Mouse (Mus musculus): ENCODE measurements at regions not wholly inside any gene's neighbourhood (a gene's known extent, or its start where the extent isn't known, plus 50 kb on each side); places are given as distances from the start of the nearest gene placed in this dataset.

DNA sequence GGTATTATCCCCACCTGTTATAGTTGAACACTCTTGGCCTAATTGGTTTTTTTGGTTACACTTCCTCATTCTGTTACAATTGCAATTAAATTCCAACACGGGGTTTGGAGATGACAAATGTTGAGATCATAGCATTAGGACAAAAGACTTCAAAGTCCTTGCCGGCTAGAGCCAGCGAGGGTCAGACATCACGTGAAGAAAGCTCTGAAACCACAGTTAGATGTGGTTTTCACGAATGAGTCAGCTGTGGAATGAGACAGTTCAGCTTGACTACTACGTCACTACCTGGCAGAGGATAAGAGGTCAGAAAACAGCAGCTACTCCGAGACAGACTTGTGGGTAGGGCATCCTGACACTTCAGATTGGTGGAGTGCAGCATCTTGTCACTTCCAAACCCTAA is 55.5 kb upstream of the Trio start:
- DNase-seq (ENCODE audit: low spot score in 2 of 2): no peak

DNA sequence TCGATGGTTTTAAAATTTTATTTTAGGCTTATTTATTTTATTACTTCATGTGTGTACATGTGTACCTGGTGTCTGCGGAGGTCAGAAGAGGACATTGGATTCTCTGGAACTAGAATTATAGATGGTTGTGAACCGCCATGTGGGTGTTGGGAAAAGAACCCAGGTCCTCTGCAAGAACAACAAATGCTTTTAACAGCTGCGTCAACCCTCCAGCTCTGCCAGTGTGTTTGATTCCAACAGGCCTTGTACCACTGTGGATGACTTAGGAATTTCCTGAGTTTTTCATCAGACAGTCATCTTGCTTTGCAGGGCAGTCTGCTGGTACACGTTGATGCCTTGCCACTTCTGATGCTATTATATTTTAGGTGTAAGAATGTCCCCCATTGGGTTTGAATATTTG is 56.8 kb upstream of the Trio start:
- DNase-seq (ENCODE audit: low spot score in 2 of 2): no peak

DNA sequence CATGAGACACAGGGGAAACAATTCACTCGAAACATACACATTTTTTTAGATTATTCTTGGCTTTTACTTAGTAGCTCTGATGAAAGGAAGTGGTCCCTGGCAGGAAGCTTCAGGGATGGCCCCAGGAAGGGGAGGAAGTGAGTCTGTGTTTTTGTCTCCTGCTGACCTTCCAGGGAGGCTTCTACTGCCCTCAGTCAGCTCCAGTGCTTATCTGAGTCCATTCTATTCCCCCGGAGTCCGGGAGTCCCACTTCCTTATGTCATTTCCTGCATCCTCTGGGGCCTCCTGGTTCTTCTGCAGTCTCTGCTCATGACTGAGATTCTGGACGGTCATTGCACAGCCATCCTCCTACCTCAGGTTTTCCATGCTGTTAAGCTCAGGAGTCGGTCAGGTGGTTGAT is 80.3 kb upstream of the Trio start:
- DNase-seq (ENCODE audit: low spot score in 2 of 2): no peak

DNA sequence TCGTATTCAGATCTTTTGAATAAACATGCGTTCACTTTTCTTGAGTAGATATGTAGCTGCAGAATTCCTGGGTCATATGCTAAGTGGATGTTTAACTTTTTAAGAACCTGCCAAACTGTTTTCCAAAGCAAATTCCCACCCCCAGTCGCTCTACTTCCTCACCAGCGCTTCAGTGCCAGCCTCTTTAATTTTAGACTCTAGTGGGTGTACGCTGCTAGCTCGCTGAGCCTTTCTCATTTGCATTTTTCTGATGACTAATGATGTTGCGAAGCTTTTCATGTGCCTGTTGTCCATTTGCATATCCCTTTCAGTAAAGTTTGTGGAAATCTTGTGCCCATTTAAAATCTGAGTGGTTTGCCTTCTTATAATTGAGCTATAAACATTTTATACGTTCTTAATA is 84.3 kb upstream of the Trio start:
- peak; percentile 72 to 87 for DNase-seq (ENCODE audit: low spot score in 2 of 2)

DNA sequence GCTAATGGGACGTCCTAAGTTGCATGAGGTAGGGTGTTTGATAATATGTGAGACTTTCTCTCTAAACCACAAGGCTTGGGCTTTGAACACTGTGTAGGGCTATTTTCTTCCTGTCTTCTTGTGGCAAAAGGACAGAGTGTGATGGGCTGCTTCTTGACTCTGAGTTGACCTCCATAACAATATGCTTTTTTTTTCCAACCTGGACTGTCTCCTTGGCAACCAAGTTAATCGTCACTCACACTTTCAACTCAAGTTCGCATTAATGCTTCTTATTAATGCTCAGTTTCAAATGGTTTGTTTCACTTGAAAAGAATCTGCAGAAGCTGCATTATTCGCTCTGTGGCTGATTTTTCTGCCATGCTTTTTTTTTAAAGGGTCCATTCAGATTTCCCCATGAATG is 87.8 kb upstream of the Trio start:
- DNase-seq (ENCODE audit: low spot score in 2 of 2): no peak

DNA sequence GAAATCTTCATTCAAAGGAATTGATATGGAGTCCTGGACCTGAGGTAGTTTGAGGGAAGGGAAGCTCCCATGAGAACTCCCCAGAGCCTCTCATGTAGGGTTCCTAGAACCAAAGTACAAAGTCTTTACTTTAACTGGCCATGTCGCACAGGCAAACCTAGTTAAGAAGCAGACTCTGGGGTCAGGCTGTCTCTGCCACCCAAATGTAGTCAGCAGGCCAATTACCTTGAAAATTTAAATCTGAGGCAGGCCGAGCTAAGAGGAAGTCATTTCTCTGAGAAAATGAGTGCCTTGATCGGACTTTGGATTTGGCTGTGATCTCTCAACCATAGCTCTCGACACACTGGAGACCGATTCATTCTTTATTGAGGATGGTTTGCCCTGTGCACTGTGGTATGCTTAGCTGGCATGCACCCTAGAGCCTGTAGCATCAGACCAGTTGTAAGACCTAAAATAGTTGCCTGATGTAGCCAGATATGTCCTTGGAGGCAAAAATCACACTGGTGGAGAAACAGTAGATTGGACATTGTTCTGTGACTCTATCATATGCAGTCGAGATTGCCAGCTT is 88.6 kb upstream of the Trio start:
- no peak for DNase-seq (ENCODE audit: low spot score in 2 of 2)

DNA sequence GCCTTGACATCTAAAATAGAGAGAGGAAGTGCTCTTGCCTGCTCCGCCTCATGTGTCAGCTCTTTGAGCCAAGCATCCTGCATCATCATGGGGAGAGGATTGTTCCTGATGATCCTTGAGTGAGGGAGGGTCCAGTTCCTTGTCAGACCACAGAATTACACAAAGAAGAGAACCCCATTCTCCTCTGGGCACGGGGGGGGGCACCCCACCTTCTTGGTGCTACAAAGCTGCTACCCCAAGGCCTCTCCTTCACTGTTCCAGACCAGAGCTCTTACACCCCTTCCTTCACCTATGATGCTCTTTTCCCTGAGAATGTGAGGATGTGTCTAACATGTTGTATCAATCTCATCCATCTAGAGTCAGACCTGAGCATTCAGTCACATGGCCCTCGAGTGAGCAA is 76.7 kb upstream of the Dnah5 start:
- DNase-seq (ENCODE audit: low spot score in 2 of 2): no peak

DNA sequence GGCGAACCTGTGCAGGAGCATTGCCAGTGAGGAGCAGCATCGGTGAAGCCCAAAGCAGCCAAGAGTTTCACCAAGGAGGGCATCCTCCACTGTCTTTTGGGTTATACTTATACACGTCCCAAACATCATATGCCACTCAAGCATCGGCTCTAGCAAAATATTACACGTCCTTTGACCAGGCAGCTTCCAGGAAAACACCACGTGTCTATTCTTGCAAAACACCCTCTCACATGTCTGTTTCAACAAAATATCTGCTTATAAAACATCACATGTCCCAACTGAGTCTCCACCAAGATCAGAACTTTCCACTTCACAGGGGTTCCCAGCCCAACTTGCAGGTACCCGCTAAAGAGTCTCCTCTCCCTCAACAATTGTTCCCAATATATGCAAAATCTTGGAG is 74.0 kb upstream of the Dnah5 start:
- no peak for DNase-seq (ENCODE audit: low spot score in 2 of 2)

DNA sequence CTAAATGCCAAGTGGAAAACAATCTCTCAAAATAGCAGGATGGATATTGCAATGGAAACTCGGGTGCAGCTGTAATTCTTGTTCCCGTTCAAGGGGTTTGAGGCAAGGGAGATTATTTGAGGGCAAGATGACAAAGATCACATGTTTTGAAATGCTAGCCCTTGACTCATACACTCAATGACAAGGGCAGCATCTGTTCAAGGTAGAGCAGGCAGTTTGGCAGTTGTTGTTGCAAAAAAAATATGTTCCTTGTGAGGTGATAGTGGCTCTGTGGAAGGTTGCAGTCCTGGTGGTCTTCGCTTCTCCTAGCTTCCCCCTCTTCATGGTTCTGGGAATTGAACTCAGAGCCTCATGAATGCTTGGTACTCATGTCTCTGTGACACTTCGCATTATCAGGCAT is 72.0 kb upstream of the Dnah5 start:
- no peak for DNase-seq (ENCODE audit: low spot score in 2 of 2)

DNA sequence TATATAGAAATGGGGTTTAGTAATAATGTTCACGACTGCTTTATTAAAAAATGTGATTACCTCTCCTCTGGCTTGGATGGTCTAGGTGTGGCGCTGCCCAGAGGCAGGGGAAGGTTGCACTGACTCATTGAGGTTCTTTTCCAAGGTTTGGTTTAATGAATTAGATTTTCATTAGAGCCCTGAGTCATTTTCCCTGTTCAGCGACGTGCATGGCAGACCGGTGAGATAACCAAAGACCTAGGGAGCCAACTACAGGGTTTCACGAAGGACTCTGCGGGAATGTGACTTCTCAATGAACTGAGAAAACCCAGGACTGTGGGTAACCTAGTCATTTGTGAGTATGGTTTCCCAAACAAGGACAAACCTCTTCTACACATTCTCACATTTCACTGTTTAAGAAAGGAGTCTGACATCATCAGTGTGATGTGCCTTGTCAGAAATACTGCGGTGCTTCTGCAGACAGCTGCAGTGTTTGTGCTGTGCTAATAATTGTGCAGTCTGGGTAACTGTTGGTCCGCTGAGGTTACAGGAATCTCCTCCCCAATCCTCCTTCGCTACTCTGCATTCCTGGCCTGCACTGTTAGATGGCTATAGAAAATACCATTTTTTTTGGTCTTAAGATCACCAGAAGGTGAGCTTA is 70.3 kb upstream of the Dnah5 start:
- no peak for DNase-seq (ENCODE audit: low spot score in 2 of 2)

DNA sequence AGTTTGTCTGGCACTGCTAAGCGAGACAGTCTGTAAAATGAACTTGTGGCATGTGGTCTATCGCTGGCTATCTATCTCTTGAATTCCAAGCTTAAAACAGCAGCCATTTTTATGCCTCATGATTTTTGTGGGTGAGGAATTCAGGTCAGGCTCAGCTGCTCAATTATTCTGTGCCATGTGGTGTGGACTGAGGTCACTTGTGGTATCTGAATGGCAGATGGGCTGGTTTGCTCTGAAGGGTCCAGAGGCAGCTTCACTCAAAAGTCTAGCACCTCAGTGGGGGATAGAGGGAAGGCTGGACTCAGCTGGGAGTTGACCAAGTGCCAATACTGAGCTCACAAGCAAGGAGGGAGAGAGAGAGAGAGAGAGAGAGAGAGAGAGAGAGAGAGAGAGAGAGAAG is 69.3 kb upstream of the Dnah5 start:
- DNase-seq (ENCODE audit: low spot score in 2 of 2): no peak

DNA sequence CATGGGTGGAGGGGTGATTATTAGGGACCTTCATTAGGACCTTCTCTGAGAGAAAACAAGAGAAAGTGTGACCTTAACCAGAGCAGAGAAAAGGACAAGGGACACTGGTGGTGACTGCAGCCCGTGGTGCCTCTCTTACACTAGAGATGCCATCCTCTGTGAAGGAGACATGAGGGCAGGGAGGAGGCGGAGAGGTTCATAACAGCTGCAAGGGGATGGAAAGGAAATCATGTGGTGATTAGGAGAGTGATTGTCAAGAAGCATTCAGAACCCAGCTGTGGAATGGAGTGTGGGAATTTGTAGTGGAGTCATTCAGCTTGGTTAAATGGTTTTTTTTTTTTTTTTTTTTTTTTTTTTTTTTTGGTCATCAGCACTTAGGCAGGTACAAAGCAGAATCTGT is 64.7 kb upstream of the Dnah5 start:
- no peak for DNase-seq (ENCODE audit: low spot score in 2 of 2)

DNA sequence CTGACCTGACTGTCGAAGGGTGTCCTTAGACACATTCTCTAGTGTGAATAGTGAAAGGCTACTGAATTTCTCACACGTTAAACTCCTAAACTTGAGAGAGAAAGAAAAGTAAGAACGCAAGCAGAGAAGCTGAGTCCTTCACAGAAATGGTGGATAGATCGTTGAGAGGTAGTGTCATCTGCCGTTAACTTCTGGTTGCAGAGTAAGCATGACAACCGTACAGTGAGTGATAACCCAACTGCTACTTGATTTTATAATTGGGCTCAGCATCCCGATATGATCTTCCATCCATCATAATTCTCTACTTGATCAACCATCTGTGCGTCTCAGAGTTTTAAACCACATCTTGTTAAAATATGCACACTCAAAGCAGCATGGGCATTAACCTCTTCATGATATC is 63.3 kb upstream of the Dnah5 start:
- DNase-seq (ENCODE audit: low spot score in 2 of 2): no peak

DNA sequence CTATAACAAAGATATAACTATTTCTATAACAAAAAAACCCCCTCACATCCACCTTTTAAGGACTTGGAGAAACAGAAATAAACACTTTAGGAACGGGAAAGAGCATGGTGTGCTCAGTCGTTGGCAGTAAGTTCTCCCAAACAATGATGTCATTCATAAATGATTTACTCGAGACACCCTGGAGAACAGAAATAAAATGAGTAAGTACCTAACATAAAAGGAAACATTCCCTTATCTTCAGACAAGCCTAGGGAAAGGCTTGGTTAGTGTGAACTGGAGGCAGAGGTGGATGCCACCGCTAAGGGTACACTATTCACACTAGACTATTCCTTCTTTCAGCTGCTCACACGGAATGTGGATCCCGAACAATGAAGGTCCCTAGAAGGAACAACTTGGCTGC is 62.2 kb upstream of the Dnah5 start:
- no peak for DNase-seq (ENCODE audit: low spot score in 2 of 2)

DNA sequence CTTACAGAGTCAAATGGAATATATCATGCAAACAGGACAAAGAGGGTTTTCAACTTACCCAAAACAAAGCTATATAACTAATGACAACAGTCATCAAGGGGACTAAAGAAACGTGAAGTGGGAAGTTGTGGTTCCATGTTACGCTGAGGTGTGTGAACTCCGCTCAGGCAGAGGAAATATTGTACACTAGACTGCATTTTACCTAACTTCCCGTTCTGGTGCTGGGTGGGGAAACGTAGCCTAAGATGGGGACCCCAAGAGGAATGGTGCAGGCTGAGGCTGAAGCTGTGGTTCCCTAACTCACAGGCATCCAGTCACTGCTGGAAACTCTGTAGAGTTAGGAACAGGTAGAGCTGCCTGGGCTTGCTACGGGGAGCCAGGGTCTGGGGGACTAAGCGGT is 59.3 kb upstream of the Dnah5 start:
- no peak for DNase-seq (ENCODE audit: low spot score in 2 of 2)

DNA sequence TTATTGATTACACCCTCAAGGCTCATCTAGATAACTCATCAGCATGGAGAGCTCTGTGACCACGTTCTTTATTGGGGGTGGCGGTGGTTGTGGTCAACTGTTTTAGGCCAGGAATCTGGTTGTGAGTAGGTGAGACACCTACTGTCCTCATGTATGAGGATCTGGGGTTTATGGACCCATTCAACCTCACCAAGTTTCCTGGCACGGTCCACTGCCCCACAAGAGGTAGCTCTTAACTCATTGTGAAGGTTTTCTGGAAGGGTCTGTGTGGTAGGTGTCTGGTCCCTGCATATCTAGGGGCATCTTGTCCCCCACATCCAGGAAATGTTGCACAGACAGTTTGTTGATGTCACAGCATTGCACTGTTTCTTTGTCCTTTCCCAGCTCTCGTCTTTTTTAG is 58.7 kb upstream of the Dnah5 start:
- no peak for DNase-seq (ENCODE audit: low spot score in 2 of 2)

DNA sequence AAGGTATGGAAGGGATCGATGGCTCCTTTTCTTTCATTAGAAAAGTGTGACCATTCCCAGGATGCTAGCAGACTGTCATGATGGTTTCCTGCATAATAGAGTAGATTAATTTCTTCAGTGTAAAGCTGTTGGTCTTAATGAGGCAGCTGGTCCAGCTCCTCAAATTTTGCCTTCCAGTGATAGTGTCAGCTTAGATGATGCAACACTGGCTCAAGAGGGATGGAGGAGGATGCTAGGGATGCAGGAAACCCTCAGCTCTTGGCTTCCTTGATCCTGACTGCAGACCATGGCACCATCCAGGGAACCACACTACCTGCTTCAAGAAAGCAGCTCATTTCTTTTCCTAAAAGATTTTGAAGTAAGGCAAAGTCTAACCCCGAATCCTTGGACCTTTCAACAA is 51.9 kb upstream of the Dnah5 start:
- no peak for DNase-seq (ENCODE audit: low spot score in 2 of 2)
